Mouse (Mus musculus) duodenum, adult 2 months (tissue): ENCODE data around the gene Ash1l. TPM values are rescaled to one million over a fixed set of nuclear protein-coding genes. Genes with fewer than 3 reads are reported as not detected.

ENCODE experiments used
- polyA plus RNA-seq: library from polyadenylated mRNA; depleted of rRNA; stranded (reverse); fragments of >200 nt; gene quantifications from 2 replicates; pipeline ENCODE4 v1.2.3, GENCODE M21; 2012; ENCODE audit warnings: low replicate concordance; rRNA removed

Gene Ash1l
- 1.1 and 1.9 TPM in 2 replicates for polyA plus RNA-seq

DNA sequence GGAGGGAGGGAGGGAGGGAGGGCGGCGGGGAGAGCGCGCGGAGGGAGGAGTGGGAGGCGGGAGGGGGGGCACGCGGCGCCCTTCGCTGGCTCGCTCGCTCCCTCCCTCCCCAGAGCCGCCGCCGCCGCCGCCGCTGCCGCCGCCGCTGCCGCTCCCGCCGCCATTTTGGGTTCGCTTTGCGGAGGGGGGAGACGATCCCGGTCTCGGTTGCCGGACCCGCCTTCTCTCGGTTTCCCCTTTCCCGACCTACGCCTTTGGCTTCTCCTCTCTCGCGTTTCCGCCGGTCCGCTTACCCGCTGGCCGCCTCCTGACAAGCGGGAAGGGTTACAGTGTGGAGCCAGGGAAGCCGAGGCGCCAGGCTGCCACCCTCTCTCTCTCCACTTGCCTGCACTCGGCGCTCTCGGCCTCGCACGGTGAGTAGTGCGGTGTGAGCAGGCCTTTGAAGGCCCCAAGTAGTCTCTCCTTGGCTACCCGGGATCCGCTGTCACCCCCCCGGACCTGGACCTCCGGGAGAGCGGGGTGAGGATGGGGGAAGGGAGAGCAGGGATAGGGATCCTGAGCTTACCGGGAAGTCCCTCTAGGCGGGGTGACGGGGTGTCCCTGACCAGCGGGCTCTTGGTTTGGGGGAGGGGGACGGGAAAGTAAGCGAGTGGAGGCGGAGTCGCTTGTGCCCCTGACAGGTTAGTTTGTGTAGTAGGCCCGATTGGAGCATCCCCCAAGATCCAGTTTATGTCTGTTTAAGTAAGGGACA is at the start of gene Ash1l, which contains the start of gene Dap3:
Gene Ash1l (plus strand): TSS at position 47 of the 751 bp plus-strand sequence.
Gene Dap3 (minus strand): TSS at position 606 of the 751 bp plus-strand sequence.

GRCm38 (mm10) chr3:88913511-88914383 is 36.7 kb upstream of the Ash1l start, which contains the start of gene Msto1:
TSS of gene Msto1 (minus strand) at chr3:88913999.

DNA sequence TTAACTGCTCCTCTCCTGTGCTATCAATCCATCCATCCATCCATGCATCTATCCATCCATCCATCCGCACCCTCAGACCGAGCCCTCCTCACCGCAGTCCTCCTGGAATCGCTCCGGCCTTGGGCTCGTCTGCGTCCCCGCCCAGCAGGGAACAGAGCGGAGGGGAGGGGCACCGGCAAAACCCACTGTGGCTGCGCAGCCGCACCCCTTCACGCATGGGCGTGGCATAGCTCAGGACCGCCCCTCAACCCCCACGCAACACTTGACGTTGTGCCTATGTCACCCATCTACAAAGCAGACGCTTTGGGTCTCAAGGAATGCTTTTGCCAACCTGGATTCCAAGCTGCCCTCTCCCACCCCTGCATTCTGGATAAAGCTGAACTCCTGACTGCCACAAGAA is 142.8 kb downstream of the Ash1l start, which contains the start of gene Rusc1:
Gene Rusc1 (minus strand): TSS at position 137 of the 400 bp plus-strand sequence.

GRCm38 (mm10) chr3:89100811-89101210 is 150.4 kb downstream of the Ash1l start, which contains the start of gene Gm43738:
TSS of gene Gm43738 (minus strand) at chr3:89101099.

GRCm38 (mm10) chr3:89101812-89102494 is 151.5 kb downstream of the Ash1l start, which contains the start of gene Fdps:
TSS of gene Fdps (minus strand) at chr3:89101959.

Other genes with a start within 250 kb of the Ash1l start
- 16.2 and 21.1 TPM in 2 replicates for gene Rit1, start 233.8 kb upstream of the Ash1l start, polyA plus RNA-seq
- gene Syt11, start 175.5 kb upstream of the Ash1l start, polyA plus RNA-seq, result 1.2 and 1.3 TPM in 2 replicates
- 7.2 and 7.7 TPM in 2 replicates for gene Gon4l, start 115.4 kb upstream of the Ash1l start, polyA plus RNA-seq
- gene Msto1, start 36.6 kb upstream of the Ash1l start, polyA plus RNA-seq, result 12.9 and 14.1 TPM in 2 replicates
- gene Dap3, start 559 bp downstream of the Ash1l start, polyA plus RNA-seq, result 15.1 and 19.1 TPM in 2 replicates
- gene Rusc1, start 142.7 kb downstream of the Ash1l start, polyA plus RNA-seq, result 51.4 and 58.5 TPM in 2 replicates
- gene Gm43738, start 150.5 kb downstream of the Ash1l start, polyA plus RNA-seq, result not detected in 2 replicates
- 58.7 and 73.8 TPM in 2 replicates for gene Fdps, start 151.3 kb downstream of the Ash1l start, polyA plus RNA-seq
- gene Pklr, start 185.5 kb downstream of the Ash1l start, polyA plus RNA-seq, result 528 and 535 TPM in 2 replicates
- 0.38 and 1.6 TPM in 2 replicates for gene Hcn3, start 209.6 kb downstream of the Ash1l start, polyA plus RNA-seq
- 19.8 and 20.8 TPM in 2 replicates for gene Clk2, start 214.2 kb downstream of the Ash1l start, polyA plus RNA-seq
- gene Scamp3, start 226.9 kb downstream of the Ash1l start, polyA plus RNA-seq, result 128 and 132 TPM in 2 replicates
- gene Fam189b, start 232.5 kb downstream of the Ash1l start, polyA plus RNA-seq, result 26.9 and 30.9 TPM in 2 replicates